Mouse (Mus musculus) MEL (cell line): ENCODE measurements around the gene Daam1. TPM values are rescaled to one million over a fixed set of nuclear protein-coding genes. Genes with fewer than 3 reads are reported as not detected.

ENCODE experiments used
- DNase-seq: peaks from one replicate; pipeline ENCODE4 v3.0.0; 2011; ENCODE audit warnings: low read depth, low spot score
- H3K27ac ChIP-seq: 2 replicates; pipeline ENCODE4 v1.5.1; 2012; ENCODE audit warnings: low read depth, mild to moderate bottlenecking, control low read depth, low read length, moderate library complexity; ENCODE audit not compliant: control insufficient read depth
- H3K27me3 ChIP-seq, 2 experiments: fragments of 150-350 bp in 1 of 2; sonication (generic) in 1 of 2; 2 replicates each; pipeline ENCODE4 v1.6.1; 2012; ENCODE audit warnings: low read length in 2 of 2, mild to moderate bottlenecking in 2 of 2, improper control_type of control experiment in 1 of 2, moderate library complexity in 1 of 2; ENCODE audit not compliant: insufficient read depth in 2 of 2, control insufficient read depth in 1 of 2
- H3K36me3 ChIP-seq, 2 experiments: 2 replicates each; pipeline ENCODE4 v1.6.1; 2012 to 2014; ENCODE audit warnings: low read length in 2 of 2, improper control_type of control experiment in 1 of 2, inconsistent platforms in 1 of 2, mild to moderate bottlenecking in 1 of 2; ENCODE audit not compliant: insufficient read depth in 2 of 2, control insufficient read depth in 1 of 2
- H3K4me1 ChIP-seq, 2 experiments: fragments of 150-350 bp in 1 of 2; sonication (generic) in 1 of 2; 2 replicates each; pipeline ENCODE4 v1.6.1; 2012; ENCODE audit warnings: low read length in 2 of 2, improper control_type of control experiment in 1 of 2, mild to moderate bottlenecking in 1 of 2; ENCODE audit not compliant: insufficient read depth in 2 of 2, control insufficient read depth in 1 of 2
- H3K4me3 ChIP-seq, 2 experiments: fragments of 150-350 bp in 1 of 2; sonication (generic) in 1 of 2; 2 replicates each; pipeline ENCODE4 v1.5.1; 2012; ENCODE audit warnings: low read depth in 2 of 2, low read length in 2 of 2, mild to moderate bottlenecking in 2 of 2, moderate library complexity in 2 of 2, control low read depth in 1 of 2, improper control_type of control experiment in 1 of 2; ENCODE audit not compliant: control insufficient read depth in 1 of 2, insufficient read depth in 1 of 2
- H3K79me2 ChIP-seq: 2 replicates; pipeline ENCODE4 v1.6.1; 2012; ENCODE audit warnings: mild to moderate bottlenecking, low read length, moderate library complexity; ENCODE audit not compliant: control insufficient read depth, poor library complexity, insufficient read depth
- H3K9ac ChIP-seq: 2 replicates; pipeline ENCODE4 v1.6.1; 2012; ENCODE audit warnings: low read depth, mild to moderate bottlenecking, control low read depth, low read length, moderate library complexity; ENCODE audit not compliant: control insufficient read depth, poor library complexity, severe bottlenecking
- H3K9me3 ChIP-seq: fragments of 150-350 bp; sonication (generic); replicated peaks from 2 replicates; pipeline ENCODE4 v1.6.1; 2012; ENCODE audit warnings: mild to moderate bottlenecking, low read length, improper control_type of control experiment, moderate library complexity; ENCODE audit not compliant: insufficient read depth
- CHD1 ChIP-seq: IDR thresholded peaks from 2 replicates; pipeline ENCODE4 v1.6.1; 2012; ENCODE audit warnings: low read depth, mild to moderate bottlenecking, inconsistent platforms, low read length, improper control_type of control experiment
- CHD2 ChIP-seq: IDR thresholded peaks from 2 replicates; pipeline ENCODE4 v1.6.1; 2011; ENCODE audit warnings: low read length, improper control_type of control experiment
- E2F4 ChIP-seq: IDR thresholded peaks from 2 replicates; pipeline ENCODE4 v1.6.1; 2011; ENCODE audit warnings: low read depth, low read length, improper control_type of control experiment, borderline replicate concordance
- EP300 ChIP-seq, 2 experiments: IDR thresholded peaks; 2 replicates each; pipeline ENCODE4 v1.6.1; 2011; ENCODE audit warnings: improper control_type of control experiment in 2 of 2, low read length in 2 of 2, low read depth in 1 of 2, mild to moderate bottlenecking in 1 of 2
- ETS1 ChIP-seq: IDR thresholded peaks from 2 replicates; pipeline ENCODE4 v1.6.1; 2012; ENCODE audit warnings: low read depth, mild to moderate bottlenecking, inconsistent platforms, low read length, improper control_type of control experiment, moderate library complexity
- GABPA ChIP-seq: IDR thresholded peaks from 2 replicates; pipeline ENCODE4 v1.6.1; 2012; ENCODE audit warnings: low read depth, mild to moderate bottlenecking, inconsistent platforms, low read length, improper control_type of control experiment, moderate library complexity
- JUND ChIP-seq: IDR thresholded peaks from 2 replicates; pipeline ENCODE4 v1.6.1; 2011; ENCODE audit warnings: low read depth, mild to moderate bottlenecking, improper control_type of control experiment, low read length
- MAX ChIP-seq: IDR thresholded peaks from 2 replicates; pipeline ENCODE4 v1.6.1; 2011; ENCODE audit warnings: low read length, improper control_type of control experiment
- MAZ ChIP-seq: IDR thresholded peaks from 2 replicates; pipeline ENCODE4 v1.6.1; 2012; ENCODE audit warnings: low read depth, mild to moderate bottlenecking, inconsistent platforms, low read length, improper control_type of control experiment
- MXI1 ChIP-seq: IDR thresholded peaks from 2 replicates; pipeline ENCODE4 v1.6.1; 2011; ENCODE audit warnings: mild to moderate bottlenecking, low read depth, low read length, improper control_type of control experiment
- TBP ChIP-seq: IDR thresholded peaks from 2 replicates; pipeline ENCODE4 v1.8.0; 2011; ENCODE audit warnings: low read depth, low read length, improper control_type of control experiment
- TCF12 ChIP-seq: IDR thresholded peaks from 2 replicates; pipeline ENCODE4 v1.6.1; 2014; ENCODE audit warnings: low read depth, mild to moderate bottlenecking, inconsistent platforms, low read length, improper control_type of control experiment, moderate library complexity
- USF1 ChIP-seq: IDR thresholded peaks from 2 replicates; pipeline ENCODE4 v1.6.1; 2014; ENCODE audit warnings: low read depth, mild to moderate bottlenecking, inconsistent platforms, low read length, improper control_type of control experiment, moderate library complexity
- ZMIZ1 ChIP-seq: IDR thresholded peaks from 2 replicates; pipeline ENCODE4 v1.6.1; 2012; ENCODE audit warnings: low read depth, mild to moderate bottlenecking, inconsistent platforms, low read length, improper control_type of control experiment, moderate library complexity
- polyA plus RNA-seq, 2 experiments: library from polyadenylated mRNA; stranded (reverse) in 1 of 2; unstranded in 1 of 2; fragments of >175 nt in 1 of 2; fragments of >200 nt in 1 of 2; gene quantifications; 2 replicates each; pipeline versions ENCODE4 v1.2.1 to v1.2.4; 2012; ENCODE audit warnings: low replicate concordance in 2 of 2, low read depth in 1 of 2; ENCODE audit not compliant: insufficient read length in 2 of 2, insufficient read depth in 1 of 2, missing spikeins in 1 of 2
- total RNA-seq: library from RNA; depleted of rRNA; stranded (reverse); fragments of 300-350 nt; gene quantifications from 2 replicates; pipeline ENCODE4 v1.2.3, GENCODE M21; 2012

Daam1 gene
- total and polyA plus RNA-seq, 3 experiments, result 9.2 to 12.0 TPM; not detected in 1

GRCm38 (mm10) chr12:71892996-71893605, 62.2 kb downstream of the Daam1 start (continued):
- TF ChIP-seq TCF12 (peak; percentile 18; the same call in 1 of the 2 replicates), MAX (no peak)
- TF ChIP-seq, all 39 proteins: peak for 7

DNA sequence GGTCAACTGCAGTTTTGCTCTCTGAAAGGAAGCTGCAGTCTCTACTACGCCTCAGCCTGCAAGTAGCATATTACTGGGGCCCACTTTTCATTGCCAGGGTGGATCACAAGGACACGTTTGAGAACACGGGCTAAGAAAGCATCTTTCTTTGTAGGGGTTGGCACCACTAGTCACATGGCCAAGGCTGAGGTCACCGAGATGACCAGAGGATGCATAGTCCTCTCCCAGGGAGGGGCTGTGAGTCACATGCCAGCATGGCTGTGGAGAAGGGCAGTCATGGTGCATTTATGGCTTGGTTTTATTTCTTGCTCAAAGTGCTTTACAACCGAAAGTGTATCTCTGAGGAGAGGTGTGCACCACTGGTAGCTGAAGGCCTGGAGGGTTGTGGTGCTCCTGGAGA, 67.4 kb downstream of the Daam1 start:
- peaks cover 7 to 12% of the 10 kb centered on the region in 2 experiments for H3K4me1 ChIP-seq
- H3K4me3 ChIP-seq, result no peak overlapping the region
- no peaks in the 10 kb centered on the region for H3K79me2 ChIP-seq
- H3K36me3 ChIP-seq, result peaks cover 9 to 15% of the 10 kb centered on the region in 2 experiments
- TF ChIP-seq JUND (no peak), TBP (no peak)
- TF ChIP-seq, all 39 proteins: peak for 0
- Histone ChIP-seq H3K27ac (no peak overlapping the region), H3K9me3 (no peaks in the 10 kb centered on the region), H3K9ac (no peak overlapping the region), H3K27me3 (no peaks in the 10 kb centered on the region)
- DNase-seq, result no peak

GRCm38 (mm10) chr12:71898666-71899520, 68.0 kb downstream of the Daam1 start:
- no peak for DNase-seq
- H3K9ac ChIP-seq, result no peak overlapping the region
- no peaks in the 10 kb centered on the region for H3K79me2 ChIP-seq
- H3K4me1 ChIP-seq, result peaks cover 6 to 9% of the 10 kb centered on the region in 2 experiments; a peak in 3 of 4 replicates
- no peak overlapping the region for H3K27ac ChIP-seq
- TF ChIP-seq E2F4, result no peak
- no peak for TF ChIP-seq MAX
- no peak for TF ChIP-seq MAZ
- no peak for TF ChIP-seq MXI1
- no peak for TF ChIP-seq EP300 (IDR thresholded peaks at IDR 0.05; ENCODE audit: low read depth in 1 of 2, low read length in 2 of 2)
- no peak for TF ChIP-seq ZMIZ1
- TF ChIP-seq USF1, result no peak
- no peak for TF ChIP-seq ETS1
- TF ChIP-seq CHD1, result no peak
- TF ChIP-seq GABPA, result no peak
- no peak for TF ChIP-seq CHD2
- TF ChIP-seq, all 39 proteins: peak for 0
- H3K4me3 ChIP-seq, result no peak overlapping the region
- H3K36me3 ChIP-seq, result peaks cover 9 to 14% of the 10 kb centered on the region in 2 experiments
- H3K27me3 ChIP-seq, result no peaks in the 10 kb centered on the region
- no peaks in the 10 kb centered on the region for H3K9me3 ChIP-seq
